9 mouse cellular contexts compared by ENCODE assay signal in genomic region chr11:98323933-98324332, GRCm38 (mm10). TPM values are rescaled to one million over a fixed set of nuclear protein-coding genes. Genes with fewer than 3 reads are reported as not detected.
DNase-seq lines count a peak whose midpoint lies in the region; ATAC-seq and TF ChIP-seq lines count a peak whose summit lies in the region.
"Had no signal": no experiment of that assay in that cellular context is flagged by ENCODE, and none has a peak within 500 bp of the region (broad histone marks: within the 10 kb centered on the region; RNA-seq: fewer than 3 reads in every experiment).

No protein-coding gene starts in this region.

- no peak overlapping the region for H3K4me2 ChIP-seq in lung, postnatal 0 days (replicated peaks; ENCODE audit: low read depth, low read length)
- H3K4me2 ChIP-seq in forebrain, embryonic 16.5 days (ENCODE audit: low read length): peak overlapping the region; percentile 64
- H3K4me2 ChIP-seq in neural tube, embryonic 13.5 days: peak overlapping the region; percentile 54
- H3K4me2 ChIP-seq: midbrain, embryonic 12.5 days had no signal

- WGBS in lung, postnatal 0 days: 2% methylated on average over 9 of the region's 9 CpGs
- under 1% methylated on average over 9 of the region's 9 CpGs for WGBS in forebrain, embryonic 16.5 days
- WGBS in neural tube, embryonic 13.5 days: 2% methylated on average over 9 of the region's 9 CpGs

- H3K9ac ChIP-seq in lung, postnatal 0 days (replicated peaks; ENCODE audit: low read depth): no peak overlapping the region
- peak overlapping the region; percentile 61 for H3K9ac ChIP-seq in forebrain, embryonic 16.5 days (replicated peaks; ENCODE audit: low read depth, low read length)
- peak overlapping the region; percentile 13; the same call in 1 of the 2 replicates for H3K9ac ChIP-seq in neural tube, embryonic 13.5 days
- H3K9ac ChIP-seq: midbrain, embryonic 12.5 days had no signal

- H3K36me3 ChIP-seq in lung, postnatal 0 days (ENCODE audit: insufficient read depth, low read length): no peaks in the 10 kb centered on the region
- no peaks in the 10 kb centered on the region for H3K36me3 ChIP-seq in forebrain, embryonic 16.5 days (ENCODE audit: control insufficient read depth, insufficient read depth)
- no peaks in the 10 kb centered on the region for H3K36me3 ChIP-seq in neural tube, embryonic 13.5 days
- H3K36me3 ChIP-seq: midbrain, embryonic 12.5 days had no signal

- no peak overlapping the region for H3K4me3 ChIP-seq in lung, postnatal 0 days (ENCODE audit: low read depth, low read length)
- H3K4me3 ChIP-seq in forebrain, embryonic 16.5 days (replicated peaks; ENCODE audit: low read length): peak overlapping the region; percentile 59
- no peak overlapping the region for H3K4me3 ChIP-seq in neural tube, embryonic 13.5 days
- H3K4me3 ChIP-seq: midbrain, embryonic 12.5 days had no signal

- H3K9me3 ChIP-seq in lung, postnatal 0 days (ENCODE audit: low read length): no peaks in the 10 kb centered on the region
- H3K9me3 ChIP-seq in forebrain, embryonic 16.5 days (ENCODE audit: control insufficient read depth, low read length): no peaks in the 10 kb centered on the region
- no peaks in the 10 kb centered on the region for H3K9me3 ChIP-seq in neural tube, embryonic 13.5 days
- H3K9me3 ChIP-seq: midbrain, embryonic 12.5 days had no signal

- H3K4me1 ChIP-seq in lung, postnatal 0 days (ENCODE audit: insufficient read depth, low read depth, low read length): peaks cover 7% of the 10 kb centered on the region; the same call in 1 of the 2 replicates
- peaks cover 52% of the 10 kb centered on the region for H3K4me1 ChIP-seq in forebrain, embryonic 16.5 days (replicated peaks; ENCODE audit: control insufficient read depth, insufficient read depth, low read length)
- H3K4me1 ChIP-seq in neural tube, embryonic 13.5 days (replicated peaks): peaks cover 53% of the 10 kb centered on the region

- peak; percentile 33 for DNase-seq in CD4-positive, CD25-positive, alpha-beta regulatory T cell, adult 2 months (ENCODE audit: low read depth, low spot score)
- DNase-seq in lung, postnatal 0 days (ENCODE audit: low spot score): peak; percentile 68
- DNase-seq in lung, postnatal 25 days (ENCODE audit: low spot score): no peak
- no peak for DNase-seq in urinary bladder, adult 2 months (ENCODE audit: low spot score)
- no peak for DNase-seq in right cerebral cortex, adult 18-20 months

- no peak overlapping the region for H3K27ac ChIP-seq in lung, postnatal 0 days (ENCODE audit: low read length)
- peak overlapping the region; percentile 99 for H3K27ac ChIP-seq in forebrain, embryonic 16.5 days (ENCODE audit: low read length)
- no peak overlapping the region for H3K27ac ChIP-seq in neural tube, embryonic 13.5 days (replicated peaks)
- H3K27ac ChIP-seq: midbrain, embryonic 12.5 days had no signal

- H3K27me3 ChIP-seq in lung, postnatal 0 days (replicated peaks; ENCODE audit: insufficient read depth, low read length): peaks cover 89% of the 10 kb centered on the region
- H3K27me3 ChIP-seq in forebrain, embryonic 16.5 days (replicated peaks; ENCODE audit: control insufficient read depth, insufficient read depth, low read length): peaks cover 39% of the 10 kb centered on the region
- peaks cover 99% of the 10 kb centered on the region for H3K27me3 ChIP-seq in neural tube, embryonic 13.5 days

- TF ChIP-seq CTCF in lung, postnatal 0 days (IDR thresholded peaks at IDR 0.05): no peak

- no peak for ATAC-seq in CD4-positive, CD25-positive, alpha-beta regulatory T cell, adult 4 months
- no peak for ATAC-seq in lung, postnatal 0 days
- no peak for ATAC-seq in forebrain, embryonic 16.5 days
- ATAC-seq in neural tube, embryonic 13.5 days (ENCODE audit: low read depth): no peak

- no peak for TF ChIP-seq EP300 in lung, postnatal 0 days (IDR thresholded peaks at IDR 0.05)

RNA-seq across cellular contexts. Expression of gene Neurod2, which starts 5.5 kb away (rescaled TPM):
- not detected for polyA plus RNA-seq in CD4-positive, CD25-positive, alpha-beta regulatory T cell, adult 4 months (2017; shearing (Covaris generic))
- not detected in 2 replicates for polyA plus RNA-seq in lung, postnatal 0 days (2015; fragmentation: Nextera tagmentation; extraction: Ambion mirVana)
- polyA plus RNA-seq in forebrain, embryonic 16.5 days (2015; fragmentation: Nextera tagmentation; extraction: Ambion mirVana): 110 and 133 TPM in 2 replicates
- 26.4 and 27.0 TPM in 2 replicates for polyA plus RNA-seq in neural tube, embryonic 13.5 days (2015; fragmentation: Nextera tagmentation; extraction: Ambion mirVana)
- not detected in 2 replicates for polyA plus RNA-seq in urinary bladder, adult 2 months (2012; rRNA removed)

RNA-seq across cellular contexts. Expression of gene Ppp1r1b, which starts 24.3 kb away (rescaled TPM):
- polyA plus RNA-seq in CD4-positive, CD25-positive, alpha-beta regulatory T cell, adult 4 months (2017; shearing (Covaris generic)): not detected
- 11.8 and 18.6 TPM in 2 replicates for polyA plus RNA-seq in lung, postnatal 0 days (2015; fragmentation: Nextera tagmentation; extraction: Ambion mirVana)
- 69.7 and 72.4 TPM in 2 replicates for polyA plus RNA-seq in forebrain, embryonic 16.5 days (2015; fragmentation: Nextera tagmentation; extraction: Ambion mirVana)
- polyA plus RNA-seq in neural tube, embryonic 13.5 days (2015; fragmentation: Nextera tagmentation; extraction: Ambion mirVana): 1.7 and 2.1 TPM in 2 replicates
- polyA plus RNA-seq in urinary bladder, adult 2 months (2012; rRNA removed): 0.07 and 0.15 TPM in 2 replicates

RNA-seq across cellular contexts. Expression of gene Stard3, which starts 34.2 kb away (rescaled TPM):
- polyA plus RNA-seq in CD4-positive, CD25-positive, alpha-beta regulatory T cell, adult 4 months (2017; shearing (Covaris generic)): 10 to 100 TPM; 41.2 to 63.9 TPM
- 69.9 and 73.1 TPM in 2 replicates for polyA plus RNA-seq in lung, postnatal 0 days (2015; fragmentation: Nextera tagmentation; extraction: Ambion mirVana)
- 52.8 and 56.3 TPM in 2 replicates for polyA plus RNA-seq in forebrain, embryonic 16.5 days (2015; fragmentation: Nextera tagmentation; extraction: Ambion mirVana)
- polyA plus RNA-seq in neural tube, embryonic 13.5 days (2015; fragmentation: Nextera tagmentation; extraction: Ambion mirVana): 39.7 and 41.1 TPM in 2 replicates
- 34.8 and 45.8 TPM in 2 replicates for polyA plus RNA-seq in urinary bladder, adult 2 months (2012; rRNA removed)

RNA-seq across cellular contexts. Expression of gene Tcap, which starts 59.7 kb away (rescaled TPM):
- not detected for polyA plus RNA-seq in CD4-positive, CD25-positive, alpha-beta regulatory T cell, adult 4 months (2017; shearing (Covaris generic))
- 5.8 and 6.4 TPM in 2 replicates for polyA plus RNA-seq in lung, postnatal 0 days (2015; fragmentation: Nextera tagmentation; extraction: Ambion mirVana)
- polyA plus RNA-seq in forebrain, embryonic 16.5 days (2015; fragmentation: Nextera tagmentation; extraction: Ambion mirVana): 0.23 and 0.26 TPM in 2 replicates
- polyA plus RNA-seq in neural tube, embryonic 13.5 days (2015; fragmentation: Nextera tagmentation; extraction: Ambion mirVana): 0.42 and 2.1 TPM in 2 replicates
- polyA plus RNA-seq in urinary bladder, adult 2 months (2012; rRNA removed): 7.0 and 9.0 TPM in 2 replicates

Comparison
In these comparisons a context has a peak if more than half of its experiments do, and no peak if none do; other contexts are left out.
1. DNase-seq: peak in CD4-positive, CD25-positive, alpha-beta regulatory T cell, adult 2 months (single experiment) and lung, postnatal 0 days (single experiment); none in lung, postnatal 25 days (single experiment), urinary bladder, adult 2 months (single experiment) and right cerebral cortex, adult 18-20 months (single experiment).
2. RNA of gene Neurod2, which starts 5.5 kb away (polyA plus RNA-seq): 110 to 133 TPM in forebrain, embryonic 16.5 days and 26.4 to 27.0 TPM in neural tube, embryonic 13.5 days; not detected in urinary bladder, adult 2 months, not detected in lung, postnatal 0 days and not detected in CD4-positive, CD25-positive, alpha-beta regulatory T cell, adult 4 months; every median in the first group is over 10 times any median in the second.